Mouse (Mus musculus) liver, embryonic 16.5 days (tissue): Measurements from ENCODE around the gene Mrto4. TPM values are rescaled to one million over a fixed set of nuclear protein-coding genes. Genes with fewer than 3 reads are reported as not detected.
A peak's percentile ranks its signal among the peaks of the same experiment; 100 is the strongest.
"Not testable (repeated sequence)": the region's sequence is repeated elsewhere in the genome, so short reads cannot be mapped to it uniquely, and the experiment has no call there.

Source experiments
- ATAC-seq: fragments of 200-750 bp; cut with Nextera tagmentation; 2 replicates; pipeline ENCODE4 v1.8.0; 2017; ENCODE audit warnings: low read depth, mild to moderate bottlenecking, moderate number of reproducible peaks, moderate library complexity
- H3K27ac ChIP-seq: fragments of 300-500 bp; sonication (generic); 2 replicates; pipeline ENCODE4 v1.5.1; 2014; ENCODE audit warnings: mild to moderate bottlenecking, low read length
- H3K27me3 ChIP-seq: fragments of 300-500 bp; sonication (generic); 2 replicates; pipeline ENCODE4 v1.6.1; 2014; ENCODE audit warnings: low read depth, low read length, mixed read lengths; ENCODE audit not compliant: control insufficient read depth, insufficient read depth
- H3K36me3 ChIP-seq: fragments of 300-500 bp; sonication (generic); 2 replicates; pipeline ENCODE4 v1.6.1; 2014; ENCODE audit warnings: mild to moderate bottlenecking; ENCODE audit not compliant: control insufficient read depth, insufficient read depth
- H3K4me1 ChIP-seq: fragments of 300-500 bp; sonication (generic); 2 replicates; pipeline ENCODE4 v1.6.1; 2014; ENCODE audit warnings: low read depth, low read length, mixed read lengths; ENCODE audit not compliant: control insufficient read depth
- H3K4me2 ChIP-seq: fragments of 300-500 bp; sonication (generic); 2 replicates; pipeline ENCODE4 v1.6.1; 2014; ENCODE audit warnings: low read depth, low read length, mixed read lengths
- H3K4me3 ChIP-seq: fragments of 300-500 bp; sonication (generic); 2 replicates; pipeline ENCODE4 v1.5.1; 2014; ENCODE audit warnings: low read depth, mild to moderate bottlenecking, low read length
- H3K9ac ChIP-seq: fragments of 300-500 bp; sonication (generic); 2 replicates; pipeline ENCODE4 v1.6.1; 2014; ENCODE audit warnings: low read depth, low read length
- H3K9me3 ChIP-seq: fragments of 300-500 bp; sonication (generic); replicated peaks from 2 replicates; pipeline ENCODE4 v1.6.1; 2016; ENCODE audit warnings: low read length; ENCODE audit not compliant: control insufficient read depth
- WGBS: fragments of 180-500 bp; shearing (Covaris S2); extraction: QIAGEN DNeasy Blood & Tissue Kit; methylation state at CpG from one replicate; pipeline ENCODE4 v1.1.7; 2014; ENCODE audit not compliant: insufficient replicate concordance; 5-methylcytosine and 5-hydroxymethylcytosine counted together
- polyA plus RNA-seq: library from polyadenylated mRNA; unstranded; fragments of >200 nt; fragmentation: Nextera tagmentation; extraction: Ambion mirVana; gene quantifications from 2 replicates; pipeline ENCODE4 v1.2.1, GENCODE M21; 2015

The Mrto4 gene
- 62.5 and 65.7 TPM in 2 replicates for polyA plus RNA-seq

DNA sequence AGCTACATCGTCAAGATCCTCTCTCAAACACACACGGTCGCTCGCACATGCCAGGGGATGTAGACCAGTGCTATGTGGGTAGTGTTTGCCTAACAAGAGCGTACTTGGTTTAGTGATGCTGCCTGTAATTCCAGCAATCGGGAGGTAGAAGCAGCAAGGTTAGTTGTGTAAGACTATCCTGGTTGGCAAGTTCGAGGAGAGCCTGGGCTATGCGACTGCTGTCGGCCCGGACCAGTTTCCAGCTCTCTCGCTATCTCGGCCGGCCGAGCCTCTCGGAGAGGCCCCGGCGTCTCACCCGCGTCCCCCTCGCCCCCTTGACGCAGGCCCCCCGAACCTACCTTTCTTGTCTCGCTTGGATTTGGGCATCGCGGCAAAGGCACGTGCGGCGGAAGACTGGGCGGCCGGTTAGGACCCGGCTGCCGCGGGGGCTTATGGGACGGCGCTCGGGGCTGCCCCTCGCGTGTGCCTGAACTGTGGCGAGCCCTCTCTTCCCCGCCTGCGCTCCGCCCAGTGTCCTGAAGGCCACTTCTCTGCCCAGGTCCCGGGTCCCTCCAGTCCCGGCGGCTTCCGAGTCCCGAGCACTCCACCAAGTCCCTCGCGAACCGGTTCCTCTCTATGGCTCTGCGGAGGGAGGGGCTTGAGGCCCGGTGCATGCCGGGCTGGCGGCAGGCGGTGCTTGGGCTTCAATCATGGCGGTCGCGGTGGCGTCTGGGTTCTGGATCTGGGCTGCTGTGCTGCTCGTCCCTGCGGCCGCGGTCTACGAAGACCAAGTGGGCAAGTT is at the start of gene Mrto4, which contains the start of the genes Emc1 and Ubr4:
Gene Mrto4, minus strand, starts transcription at position 646 of the 781 bp plus-strand sequence.
Gene Emc1, plus strand, starts transcription at position 657 of the 781 bp plus-strand sequence.
Gene Ubr4, plus strand, starts transcription at position 679 of the 781 bp plus-strand sequence.
- Histone ChIP-seq H3K9me3 (no peaks in the 10 kb centered on the region), H3K27ac (peak within 1 kb of the TSS; percentile 97), H3K4me3 (peak within 1 kb of the TSS; percentile 93), H3K27me3 (no peaks in the 10 kb centered on the region), H3K4me1 (peaks cover 30% of the 10 kb centered on the region), H3K36me3 (peaks cover 29% of the 10 kb centered on the region), H3K9ac (peak within 1 kb of the TSS; percentile 91), H3K4me2 (peak within 1 kb of the TSS; percentile 99)
- ATAC-seq: peak; percentile 94
- under 1% methylated on average over 58 of the region's 64 CpGs for WGBS

DNA sequence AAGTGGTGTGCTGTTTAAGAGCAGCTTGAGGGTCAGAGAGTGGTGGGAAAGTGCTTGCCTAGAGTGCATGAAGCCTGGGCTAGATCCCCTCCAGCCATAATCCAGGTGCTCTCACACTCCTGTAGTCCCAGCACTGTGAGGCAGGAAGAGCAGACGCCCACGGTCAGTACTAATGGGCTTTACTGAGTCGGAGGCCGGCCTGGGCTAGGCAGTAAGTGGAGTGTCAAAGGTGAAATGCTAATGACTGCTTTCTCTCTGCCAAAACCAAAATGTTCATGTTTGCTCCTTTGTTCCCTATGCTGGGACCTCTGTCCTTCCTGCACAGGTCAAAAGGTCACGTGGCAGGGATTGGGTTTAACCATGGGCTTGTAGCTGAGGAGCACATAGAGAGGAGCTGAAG is 48.1 kb upstream of the Mrto4 start:
- Histone ChIP-seq H3K9ac (no peak overlapping the region), H3K36me3 (peaks cover 83% of the 10 kb centered on the region), H3K4me2 (no peak overlapping the region), H3K27me3 (no peaks in the 10 kb centered on the region), H3K4me1 (peaks cover 6% of the 10 kb centered on the region), H3K4me3 (no peak overlapping the region), H3K27ac (peak overlapping the region; percentile 53), H3K9me3 (no peaks in the 10 kb centered on the region)
- WGBS: 78% methylated on average over 5 of the region's 5 CpGs
- ATAC-seq: peak; percentile 74

DNA sequence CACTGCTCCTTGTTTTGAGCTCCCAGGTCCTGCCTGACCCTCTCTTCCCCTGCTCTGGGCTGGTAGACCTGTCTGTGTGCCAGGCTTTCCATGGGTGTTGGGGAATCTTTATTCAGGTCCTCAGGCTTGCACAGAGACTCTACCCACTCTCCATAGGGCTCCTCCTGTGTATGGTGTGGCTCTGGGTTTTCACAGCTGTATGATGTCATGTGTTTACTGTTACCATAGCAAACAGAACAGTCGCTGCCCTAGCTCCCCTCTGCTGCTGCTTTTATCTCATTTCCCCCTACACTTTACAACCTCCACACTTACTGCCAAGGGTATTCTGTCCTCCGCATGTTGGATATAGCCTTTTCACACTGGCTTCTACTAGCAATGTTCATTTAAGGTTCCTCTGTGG is 43.1 kb upstream of the Mrto4 start:
- no peaks in the 10 kb centered on the region for H3K27me3 ChIP-seq
- peaks cover 4% of the 10 kb centered on the region for H3K4me1 ChIP-seq
- no peak overlapping the region for H3K4me2 ChIP-seq
- no peak overlapping the region for H3K27ac ChIP-seq
- 40% methylated on average over 2 of the region's 2 CpGs for WGBS
- peaks cover 78% of the 10 kb centered on the region for H3K36me3 ChIP-seq
- H3K9me3 ChIP-seq: no peaks in the 10 kb centered on the region
- ATAC-seq: peak; percentile 59; the same call in 1 of the 2 replicates
- no peak overlapping the region for H3K9ac ChIP-seq
- H3K4me3 ChIP-seq: no peak overlapping the region

DNA sequence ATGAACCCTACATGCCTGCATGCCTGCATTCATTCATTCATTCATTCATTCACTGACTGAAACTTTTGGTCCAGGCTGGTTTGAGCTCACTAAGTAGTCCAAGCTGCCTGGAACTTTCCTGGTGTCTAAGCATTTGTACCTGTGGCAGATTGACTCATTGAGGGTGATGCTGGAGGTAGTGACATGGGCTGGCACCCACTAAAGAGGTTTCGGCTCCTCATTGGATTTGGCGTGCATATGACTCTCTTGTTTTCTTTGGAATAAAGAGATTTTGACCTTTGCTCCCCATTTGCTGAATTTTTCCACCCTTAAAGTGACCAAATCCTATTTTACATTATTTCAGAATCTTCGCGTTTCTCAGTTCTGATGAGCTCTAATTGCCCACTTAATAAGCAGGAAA is 37.2 kb upstream of the Mrto4 start:
- Histone ChIP-seq H3K9ac (no peak overlapping the region), H3K9me3 (no peaks in the 10 kb centered on the region), H3K4me3 (no peak overlapping the region), H3K27me3 (no peaks in the 10 kb centered on the region), H3K4me2 (no peak overlapping the region), H3K36me3 (peaks cover 37% of the 10 kb centered on the region), H3K27ac (no peak overlapping the region), H3K4me1 (peaks cover 20% of the 10 kb centered on the region)
- no peak for ATAC-seq
- 82% methylated on average over 4 of the region's 4 CpGs for WGBS

DNA sequence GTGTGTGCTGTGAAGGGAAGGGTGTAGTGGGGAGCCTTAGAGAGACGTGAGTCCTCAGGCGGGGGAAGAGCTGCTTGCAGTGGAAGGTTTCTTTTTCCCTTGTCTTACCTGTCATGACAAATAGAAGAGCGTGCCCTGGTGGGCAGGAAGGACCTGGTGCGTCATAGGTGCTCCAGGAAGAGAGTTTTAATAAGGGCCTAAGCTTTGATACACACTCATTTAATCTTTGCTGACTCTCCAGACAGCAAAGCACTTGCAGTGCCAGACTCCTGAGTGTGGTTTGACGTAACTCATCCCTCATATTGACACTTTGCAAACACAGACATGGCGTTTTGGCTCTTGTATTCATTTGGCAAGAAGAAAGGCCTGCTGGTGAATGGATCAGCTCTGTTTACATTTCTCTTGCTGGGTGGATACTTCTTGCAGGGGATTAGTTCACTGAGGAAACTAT is 34.5 kb upstream of the Mrto4 start:
- Histone ChIP-seq H3K27ac (peak overlapping the region; percentile 60), H3K4me3 (no peak overlapping the region), H3K9me3 (no peaks in the 10 kb centered on the region), H3K36me3 (peaks cover 15% of the 10 kb centered on the region; the same call in 1 of the 2 replicates), H3K4me1 (peaks cover 36% of the 10 kb centered on the region), H3K4me2 (peak overlapping the region; percentile 28), H3K27me3 (no peaks in the 10 kb centered on the region), H3K9ac (no peak overlapping the region)
- 61% methylated on average over 6 of the region's 6 CpGs for WGBS
- ATAC-seq: peak; percentile 55

DNA sequence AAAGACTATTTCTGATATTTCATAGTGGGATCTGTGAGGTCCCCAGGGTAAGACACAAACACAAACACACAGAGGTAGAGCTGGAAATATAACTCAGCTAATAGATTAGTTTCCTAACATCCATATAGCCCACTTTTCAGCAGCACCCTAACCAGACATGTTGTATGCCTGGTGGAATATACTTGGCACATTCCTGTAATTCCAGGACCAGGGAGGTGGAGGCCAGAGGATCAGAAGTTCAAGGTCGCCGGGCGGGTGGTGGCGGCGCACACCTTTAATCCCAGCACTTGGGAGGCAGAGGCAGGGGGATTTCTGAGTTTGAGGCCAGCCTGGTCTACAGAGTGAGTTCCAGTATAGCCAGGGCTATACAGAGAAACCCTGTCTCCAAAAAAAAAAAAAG is 33.5 kb upstream of the Mrto4 start:
- not testable (repeated sequence) for H3K4me2 ChIP-seq, ATAC-seq, H3K9me3 ChIP-seq, H3K9ac ChIP-seq, H3K4me3 ChIP-seq, H3K36me3 ChIP-seq, H3K27ac ChIP-seq, H3K27me3 ChIP-seq
- peaks cover 38% of the 10 kb centered on the region for H3K4me1 ChIP-seq
- WGBS: 81% methylated on average over 5 of the region's 5 CpGs

DNA sequence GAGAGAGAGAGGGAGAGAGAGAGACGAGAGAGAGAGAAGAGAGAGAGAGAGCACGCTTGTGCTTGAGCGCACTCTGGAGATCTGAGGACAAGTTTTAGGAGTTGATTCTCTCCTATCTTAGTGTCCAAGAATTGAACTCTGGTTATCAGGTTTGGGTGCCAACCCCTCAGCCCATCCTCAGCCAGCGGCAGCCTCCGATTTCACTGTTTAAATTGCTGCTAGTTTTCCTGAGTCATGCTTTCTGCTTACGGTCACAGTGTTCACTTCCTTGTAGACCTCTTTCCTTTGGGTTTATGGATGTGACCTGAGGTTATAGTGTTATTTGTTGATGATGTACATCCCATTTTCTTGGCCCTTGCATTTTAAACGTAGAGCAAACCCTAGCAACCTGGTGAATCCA is 29.9 kb upstream of the Mrto4 start:
- 0 out of 2 replicates have a peak, but pooled peaks cover 3% of the 10 kb centered on the region for H3K36me3 ChIP-seq
- H3K9me3 ChIP-seq: no peaks in the 10 kb centered on the region
- H3K4me2 ChIP-seq: peak overlapping the region; percentile 82
- no peaks in the 10 kb centered on the region for H3K27me3 ChIP-seq
- no peak for ATAC-seq
- H3K4me3 ChIP-seq: peak overlapping the region; percentile 97
- WGBS: 20% methylated on average over 7 of the region's 7 CpGs
- H3K9ac ChIP-seq: peak overlapping the region; percentile 78
- H3K27ac ChIP-seq: peak overlapping the region; percentile 61
- peaks cover 37% of the 10 kb centered on the region for H3K4me1 ChIP-seq

DNA sequence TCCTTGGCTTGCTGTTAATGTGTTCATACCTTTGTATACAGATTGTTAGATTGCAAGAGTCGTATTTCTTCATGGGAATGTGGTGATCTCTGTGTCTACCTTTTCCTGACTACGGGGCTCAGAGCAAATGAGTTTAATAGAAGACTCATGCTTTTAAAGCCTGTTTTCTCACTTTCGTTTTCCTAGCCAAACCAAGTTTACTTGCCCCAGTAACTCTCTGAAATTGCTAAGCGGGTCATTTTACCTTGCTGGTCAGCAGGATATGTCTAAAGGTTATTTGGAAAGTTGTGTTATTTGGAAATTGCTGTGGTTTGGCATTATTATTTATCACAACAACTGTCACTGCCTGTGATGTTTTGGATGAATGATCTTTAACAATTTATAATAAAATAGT is 29.1 kb upstream of the Mrto4 start:
- H3K4me1 ChIP-seq: peaks cover 33% of the 10 kb centered on the region
- H3K9me3 ChIP-seq: no peaks in the 10 kb centered on the region
- peak overlapping the region; percentile 82 for H3K4me2 ChIP-seq
- H3K27me3 ChIP-seq: no peaks in the 10 kb centered on the region
- ATAC-seq: no peak
- H3K27ac ChIP-seq: peak overlapping the region; percentile 96
- peaks cover 4% of the 10 kb centered on the region; the same call in 1 of the 2 replicates for H3K36me3 ChIP-seq
- H3K9ac ChIP-seq: peak overlapping the region; percentile 78
- 17% methylated on average over 4 of the region's 4 CpGs for WGBS
- H3K4me3 ChIP-seq: peak overlapping the region; percentile 97
